Mouse (Mus musculus): ENCODE measurements at regions not wholly inside any gene's neighbourhood (a gene's known extent, or its start where the extent isn't known, plus 50 kb on each side); places are given as distances from the start of the nearest gene placed in this dataset.

- DNase-seq (ENCODE audit: low spot score in 2 of 2): no peak
These were observed 186.6 kb upstream of the Sp8 start for GRCm38 (mm10) chr12:118659240-118660120.

- no peak for DNase-seq (ENCODE audit: low spot score in 2 of 2)
These were observed 195.5 kb upstream of the Sp8 start for GRCm38 (mm10) chr12:118650483-118651160.

- DNase-seq (ENCODE audit: low spot score in 2 of 2): no peak
These were observed 196.7 kb upstream of the Sp8 start for GRCm38 (mm10) chr12:118649323-118649973.

GRCm38 (mm10) chr12:118648673-118649072, 197.5 kb upstream of the Sp8 start:
- DNase-seq (ENCODE audit: low spot score in 2 of 2): no peak

- no peak for DNase-seq (ENCODE audit: low spot score in 2 of 2)
These were observed 198.7 kb upstream of the Sp8 start for GRCm38 (mm10) chr12:118647270-118648042.

GRCm38 (mm10) chr12:118640925-118641324, 205.2 kb upstream of the Sp8 start:
- no peak for DNase-seq (ENCODE audit: low spot score in 2 of 2)

GRCm38 (mm10) chr12:118637214-118637613, 208.9 kb upstream of the Sp8 start:
- DNase-seq (ENCODE audit: low spot score in 2 of 2): no peak

- no peak for DNase-seq (ENCODE audit: low spot score in 2 of 2)
These were observed 210.7 kb upstream of the Sp8 start for GRCm38 (mm10) chr12:118635456-118635855.

GRCm38 (mm10) chr12:118630373-118630772, 215.8 kb upstream of the Sp8 start:
- no peak for DNase-seq (ENCODE audit: low spot score in 2 of 2)

GRCm38 (mm10) chr12:118621697-118622485, 224.2 kb upstream of the Sp8 start:
- DNase-seq (ENCODE audit: low spot score in 2 of 2): no peak

GRCm38 (mm10) chr12:118620847-118621636, 225.1 kb upstream of the Sp8 start:
- no peak for DNase-seq (ENCODE audit: low spot score in 2 of 2)

- no peak for DNase-seq (ENCODE audit: low spot score in 2 of 2)
These were observed 249.1 kb upstream of the Sp8 start for GRCm38 (mm10) chr12:118597015-118597414.

- no peak for DNase-seq (ENCODE audit: low spot score in 2 of 2)
These were observed 251.2 kb upstream of the Sp8 start for GRCm38 (mm10) chr12:118594781-118595574.

GRCm38 (mm10) chr12:118583829-118584628, 262.1 kb upstream of the Sp8 start:
- DNase-seq (ENCODE audit: low spot score in 2 of 2): no peak

GRCm38 (mm10) chr12:118569811-118570210, 268.6 kb upstream of the Sp4 start:
- no peak for DNase-seq (ENCODE audit: low spot score in 2 of 2)

GRCm38 (mm10) chr12:118566681-118567080, 265.4 kb upstream of the Sp4 start:
- DNase-seq (ENCODE audit: low spot score in 2 of 2): no peak

GRCm38 (mm10) chr12:118564394-118565112, 263.3 kb upstream of the Sp4 start:
- DNase-seq (ENCODE audit: low spot score in 2 of 2): no peak
